Mouse (Mus musculus) layer of hippocampus, adult 9-11 months (tissue): ENCODE measurements at regions not wholly inside any gene's neighbourhood (a gene's known extent, or its start where the extent isn't known, plus 50 kb on each side); places are given as distances from the start of the nearest gene placed in this dataset.

Source experiments
- DNase-seq: peaks from one replicate; pipeline ENCODE4 v3.0.0; 2022

DNA sequence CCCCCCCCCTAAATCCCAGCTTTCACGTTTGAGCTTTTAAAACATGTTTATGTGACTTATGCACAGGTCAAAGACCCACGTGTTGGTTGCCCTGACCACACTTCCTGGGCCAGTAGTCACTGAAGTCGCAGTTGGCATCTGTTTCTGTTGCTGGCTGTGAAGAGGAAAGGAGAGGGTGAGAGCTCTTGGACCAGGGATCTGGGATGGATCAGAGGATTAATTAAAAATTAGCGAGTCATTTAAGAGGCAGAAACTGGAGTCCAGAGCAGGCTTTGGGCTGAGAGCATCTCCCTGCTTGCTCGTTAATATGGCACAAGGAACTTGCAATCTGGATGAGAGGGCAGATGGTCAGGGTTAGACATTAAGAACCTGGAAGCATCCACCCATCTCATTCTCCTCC lies 59.1 kb upstream of the Syt6 start:
- no peak for DNase-seq

DNA sequence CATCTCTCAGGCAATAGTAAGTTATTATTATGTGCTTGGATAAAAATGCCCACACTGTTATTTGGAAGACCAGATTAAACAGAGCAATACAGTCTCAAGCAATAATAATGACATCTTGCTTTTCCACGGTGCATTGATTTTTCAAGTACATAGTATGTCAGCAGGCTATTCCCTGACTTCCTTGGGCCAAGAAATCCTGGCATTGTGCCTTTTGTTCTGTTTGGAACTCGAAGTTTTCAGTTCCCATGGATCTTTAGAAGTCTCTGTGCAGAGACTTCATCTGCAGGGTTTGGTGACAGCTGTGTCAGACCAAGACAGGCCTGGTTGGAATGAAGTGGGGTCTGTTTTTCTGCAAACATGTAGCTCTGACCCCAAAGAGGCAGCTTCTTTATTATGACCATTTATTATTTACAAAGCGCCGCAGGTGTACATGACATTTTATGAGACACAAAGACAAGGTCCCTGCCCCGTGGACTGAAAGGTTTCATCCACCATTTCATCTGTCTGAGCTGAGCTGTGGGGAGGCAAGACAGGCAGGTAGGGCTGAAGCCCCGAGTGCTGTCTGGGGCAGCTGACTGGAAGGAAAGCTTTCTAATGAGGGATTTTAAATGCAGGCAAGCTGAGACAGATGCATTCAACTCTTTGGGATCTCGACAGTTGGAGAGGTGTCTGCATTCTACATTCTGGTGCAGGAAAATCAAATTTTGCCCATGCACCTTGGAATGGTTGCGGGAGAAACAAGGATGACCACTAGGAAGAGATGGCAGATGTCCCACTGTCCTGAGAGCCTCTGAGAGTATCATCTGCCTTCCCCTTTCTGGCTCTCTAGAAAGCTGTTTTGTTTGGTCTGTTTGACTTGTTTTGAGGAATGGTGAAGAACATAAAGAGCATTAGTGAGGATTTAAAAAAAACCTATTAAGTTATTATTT lies 57.4 kb upstream of the Syt6 start:
- no peak for DNase-seq

DNA sequence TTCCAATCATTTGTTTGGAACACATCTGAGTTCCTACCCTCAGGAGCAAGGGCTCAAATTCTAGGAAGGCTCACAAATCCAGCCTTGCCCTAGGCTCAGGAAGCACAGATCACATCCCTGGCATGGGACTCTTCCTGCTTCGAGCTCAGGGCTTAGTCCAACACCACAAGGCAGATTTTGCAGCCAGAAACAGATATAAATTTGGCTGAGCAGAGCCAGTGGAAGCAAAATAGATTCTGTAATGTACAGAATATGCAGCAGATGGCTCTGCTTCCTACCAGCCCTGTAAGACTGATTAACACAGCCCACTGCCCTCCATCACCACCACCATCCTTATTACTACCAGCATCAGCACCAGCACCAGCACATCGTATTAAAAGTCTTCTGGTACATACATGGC lies 56.4 kb upstream of the Syt6 start:
- DNase-seq: no peak
